Mouse (Mus musculus): ENCODE measurements at regions not wholly inside any gene's neighbourhood (a gene's known extent, or its start where the extent isn't known, plus 50 kb on each side); places are given as distances from the start of the nearest gene placed in this dataset.
A peak's percentile ranks its signal among the peaks of the same experiment; 100 is the strongest.
"Not testable (repeated sequence)": the region's sequence is repeated elsewhere in the genome, so short reads cannot be mapped to it uniquely, and the experiment has no call there.

DNA sequence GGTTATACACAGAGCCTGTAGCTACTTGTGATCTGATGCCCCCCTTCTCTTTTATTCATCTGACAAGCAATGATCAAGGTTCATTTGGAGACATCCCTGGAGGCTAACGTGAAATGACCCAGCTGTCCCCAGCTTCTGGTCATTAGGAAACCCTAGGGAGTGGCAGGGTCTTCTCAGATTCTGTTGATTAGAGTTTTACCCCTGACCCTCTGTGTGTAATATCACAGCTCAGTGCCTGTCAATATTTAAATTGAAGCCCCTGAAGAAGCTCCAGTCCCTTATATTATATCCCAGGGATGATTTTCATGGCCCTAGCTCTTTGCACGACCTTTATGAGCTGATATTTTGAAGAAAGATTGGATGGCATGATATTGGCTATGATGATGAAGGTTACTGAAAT is 508.5 kb upstream of the Igfbp7 start:
- peak; percentile 28; the same call in 1 of the 2 replicates for ATAC-seq (ENCODE audit: insufficient read depth, low FRiP score, low TSS enrichment)

GRCm38 (mm10) chr5:77909218-77909617 is 501.4 kb upstream of the Igfbp7 start:
- H3K4me1 ChIP-seq (ENCODE audit: control insufficient read depth, insufficient read depth, low read length) = no peaks in the 10 kb centered on the region
- ATAC-seq (ENCODE audit: insufficient read depth, low FRiP score, low TSS enrichment) (no peak), DNase-seq (ENCODE audit: low spot score) (peak; percentile 23)
- H3K4me2 ChIP-seq (ENCODE audit: low read depth) = no peak overlapping the region
- H3K27me3 ChIP-seq (ENCODE audit: control insufficient read depth, insufficient read depth, low read length) = no peaks in the 10 kb centered on the region
- H3K27ac ChIP-seq (ENCODE audit: low read depth, low read length) = no peak overlapping the region
- no peaks in the 10 kb centered on the region for H3K36me3 ChIP-seq (ENCODE audit: control insufficient read depth, insufficient read depth, low read length)
- no peak overlapping the region for H3K9ac ChIP-seq (ENCODE audit: low read length)
- no peak overlapping the region for H3K4me3 ChIP-seq (ENCODE audit: low read depth, low read length)
- whole genome bisulfite sequencing = 54% methylated on average over 6 of the region's 6 CpGs
- H3K9me3 ChIP-seq (ENCODE audit: control insufficient read depth, low read length) = no peaks in the 10 kb centered on the region

More for the DNA sequence above, 508.5 kb upstream of the Igfbp7 start:
- Histone ChIP-seq H3K27ac (ENCODE audit: low read depth, low read length) (no peak overlapping the region), H3K36me3 (ENCODE audit: control insufficient read depth, insufficient read depth, low read length) (no peaks in the 10 kb centered on the region), H3K4me2 (ENCODE audit: low read depth) (no peak overlapping the region), H3K4me1 (ENCODE audit: control insufficient read depth, insufficient read depth, low read length) (no peaks in the 10 kb centered on the region), H3K9me3 (ENCODE audit: control insufficient read depth, low read length) (no peaks in the 10 kb centered on the region), H3K27me3 (ENCODE audit: control insufficient read depth, insufficient read depth, low read length) (no peaks in the 10 kb centered on the region), H3K4me3 (ENCODE audit: low read depth, low read length) (no peak overlapping the region), H3K9ac (ENCODE audit: low read length) (no peak overlapping the region)
- peak; percentile 15 for DNase-seq (ENCODE audit: low spot score)
- WGBS = 60% methylated on average over 2 of the region's 2 CpGs

- not testable (repeated sequence) for H3K36me3 ChIP-seq (ENCODE audit: control insufficient read depth, insufficient read depth, low read length); H3K27ac ChIP-seq (ENCODE audit: low read depth, low read length); H3K4me3 ChIP-seq (ENCODE audit: low read depth, low read length); H3K9me3 ChIP-seq (ENCODE audit: control insufficient read depth, low read length); ATAC-seq (ENCODE audit: insufficient read depth, low FRiP score, low TSS enrichment); DNase-seq (ENCODE audit: low spot score); H3K4me1 ChIP-seq (ENCODE audit: control insufficient read depth, insufficient read depth, low read length); H3K9ac ChIP-seq (ENCODE audit: low read length); H3K4me2 ChIP-seq (ENCODE audit: low read depth); H3K27me3 ChIP-seq (ENCODE audit: control insufficient read depth, insufficient read depth, low read length)
- WGBS = 97% methylated on average over 2 of the region's 2 CpGs
Observed at GRCm38 (mm10) chr5:77892024-77892423, 484.2 kb upstream of the Igfbp7 start.

- 75% methylated on average over 9 of the region's 9 CpGs for WGBS
Observed at GRCm38 (mm10) chr5:77888534-77888933, 480.7 kb upstream of the Igfbp7 start.

GRCm38 (mm10) chr5:77871403-77871802 is 463.6 kb upstream of the Igfbp7 start:
- WGBS = 80% methylated on average over 5 of the region's 5 CpGs
- H3K27me3 ChIP-seq (ENCODE audit: control insufficient read depth, insufficient read depth, low read length) = no peaks in the 10 kb centered on the region
- H3K9ac ChIP-seq (ENCODE audit: low read length) = no peak overlapping the region
- no peaks in the 10 kb centered on the region for H3K4me1 ChIP-seq (ENCODE audit: control insufficient read depth, insufficient read depth, low read length)
- no peak for ATAC-seq (ENCODE audit: insufficient read depth, low FRiP score, low TSS enrichment)
- H3K4me3 ChIP-seq (ENCODE audit: low read depth, low read length) = no peak overlapping the region
- H3K9me3 ChIP-seq (ENCODE audit: control insufficient read depth, low read length) = no peaks in the 10 kb centered on the region
- no peak for DNase-seq (ENCODE audit: low spot score)
- no peaks in the 10 kb centered on the region for H3K36me3 ChIP-seq (ENCODE audit: control insufficient read depth, insufficient read depth, low read length)
- H3K27ac ChIP-seq (ENCODE audit: low read depth, low read length) = no peak overlapping the region
- no peak overlapping the region for H3K4me2 ChIP-seq (ENCODE audit: low read depth)

More at GRCm38 (mm10) chr5:77888534-77888933, 480.7 kb upstream of the Igfbp7 start:
- H3K4me2 ChIP-seq (ENCODE audit: low read depth) = no peak overlapping the region
- no peak overlapping the region for H3K9ac ChIP-seq (ENCODE audit: low read length)
- no peaks in the 10 kb centered on the region for H3K27me3 ChIP-seq (ENCODE audit: control insufficient read depth, insufficient read depth, low read length)
- H3K4me1 ChIP-seq (ENCODE audit: control insufficient read depth, insufficient read depth, low read length) = no peaks in the 10 kb centered on the region
- no peak overlapping the region for H3K4me3 ChIP-seq (ENCODE audit: low read depth, low read length)
- no peaks in the 10 kb centered on the region for H3K9me3 ChIP-seq (ENCODE audit: control insufficient read depth, low read length)
- ATAC-seq (ENCODE audit: insufficient read depth, low FRiP score, low TSS enrichment) = no peak
- no peak overlapping the region for H3K27ac ChIP-seq (ENCODE audit: low read depth, low read length)
- no peak for DNase-seq (ENCODE audit: low spot score)
- no peaks in the 10 kb centered on the region for H3K36me3 ChIP-seq (ENCODE audit: control insufficient read depth, insufficient read depth, low read length)

GRCm38 (mm10) chr5:77865342-77865741 is 457.5 kb upstream of the Igfbp7 start:
- H3K9ac ChIP-seq (ENCODE audit: low read length) = no peak overlapping the region
- H3K27ac ChIP-seq (ENCODE audit: low read depth, low read length) = no peak overlapping the region
- ATAC-seq (ENCODE audit: insufficient read depth, low FRiP score, low TSS enrichment) (no peak), DNase-seq (ENCODE audit: low spot score) (no peak)
- no peaks in the 10 kb centered on the region for H3K27me3 ChIP-seq (ENCODE audit: control insufficient read depth, insufficient read depth, low read length)
- WGBS = 59% methylated on average over 7 of the region's 7 CpGs
- H3K4me2 ChIP-seq (ENCODE audit: low read depth) = no peak overlapping the region
- no peaks in the 10 kb centered on the region for H3K36me3 ChIP-seq (ENCODE audit: control insufficient read depth, insufficient read depth, low read length)
- H3K9me3 ChIP-seq (ENCODE audit: control insufficient read depth, low read length) = no peaks in the 10 kb centered on the region
- H3K4me1 ChIP-seq (ENCODE audit: control insufficient read depth, insufficient read depth, low read length) = no peaks in the 10 kb centered on the region
- no peak overlapping the region for H3K4me3 ChIP-seq (ENCODE audit: low read depth, low read length)

- Histone ChIP-seq H3K4me2 (ENCODE audit: low read depth) (no peak overlapping the region), H3K27ac (ENCODE audit: low read depth, low read length) (no peak overlapping the region), H3K4me1 (ENCODE audit: control insufficient read depth, insufficient read depth, low read length) (no peaks in the 10 kb centered on the region), H3K9me3 (ENCODE audit: control insufficient read depth, low read length) (no peaks in the 10 kb centered on the region), H3K9ac (ENCODE audit: low read length) (no peak overlapping the region), H3K27me3 (ENCODE audit: control insufficient read depth, insufficient read depth, low read length) (no peaks in the 10 kb centered on the region), H3K36me3 (ENCODE audit: control insufficient read depth, insufficient read depth, low read length) (no peaks in the 10 kb centered on the region), H3K4me3 (ENCODE audit: low read depth, low read length) (no peak overlapping the region)
- 80% methylated on average over 6 of the region's 6 CpGs for WGBS
- DNase-seq (ENCODE audit: low spot score) = no peak
- no peak for ATAC-seq (ENCODE audit: insufficient read depth, low FRiP score, low TSS enrichment)
Observed at GRCm38 (mm10) chr5:77855191-77855590, 447.4 kb upstream of the Igfbp7 start.

GRCm38 (mm10) chr5:77853999-77854784 is 446.4 kb upstream of the Igfbp7 start:
- no peaks in the 10 kb centered on the region for H3K27me3 ChIP-seq (ENCODE audit: control insufficient read depth, insufficient read depth, low read length)
- 86% methylated on average over 12 of the region's 12 CpGs for WGBS
- no peak overlapping the region for H3K27ac ChIP-seq (ENCODE audit: low read depth, low read length)
- H3K4me2 ChIP-seq (ENCODE audit: low read depth) = no peak overlapping the region
- ATAC-seq (ENCODE audit: insufficient read depth, low FRiP score, low TSS enrichment) = no peak
- no peaks in the 10 kb centered on the region for H3K9me3 ChIP-seq (ENCODE audit: control insufficient read depth, low read length)
- DNase-seq (ENCODE audit: low spot score) = no peak
- no peaks in the 10 kb centered on the region for H3K36me3 ChIP-seq (ENCODE audit: control insufficient read depth, insufficient read depth, low read length)
- H3K4me3 ChIP-seq (ENCODE audit: low read depth, low read length) = no peak overlapping the region
- H3K9ac ChIP-seq (ENCODE audit: low read length) = no peak overlapping the region
- no peaks in the 10 kb centered on the region for H3K4me1 ChIP-seq (ENCODE audit: control insufficient read depth, insufficient read depth, low read length)

DNA sequence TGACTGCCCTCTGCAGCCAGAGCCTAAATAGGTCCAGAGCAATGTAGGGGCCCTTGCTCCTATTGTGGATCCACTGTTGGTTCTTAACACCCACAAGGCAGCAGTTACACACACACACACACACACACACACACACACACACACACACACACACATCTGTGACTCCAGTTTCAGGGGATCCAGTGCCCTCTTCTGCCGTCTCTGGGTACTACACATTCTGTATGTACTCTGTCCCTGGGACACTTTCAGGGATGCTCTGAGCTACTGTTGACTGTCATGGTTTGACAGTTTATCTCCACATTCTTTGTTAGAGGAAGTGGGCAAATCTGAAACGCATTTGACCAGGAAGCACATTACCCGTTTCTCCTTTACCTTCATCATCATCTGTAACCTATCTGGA is 443.8 kb upstream of the Igfbp7 start:
- Histone ChIP-seq H3K4me1 (ENCODE audit: control insufficient read depth, insufficient read depth, low read length) (no peaks in the 10 kb centered on the region), H3K9me3 (ENCODE audit: control insufficient read depth, low read length) (no peaks in the 10 kb centered on the region), H3K4me3 (ENCODE audit: low read depth, low read length) (no peak overlapping the region), H3K27ac (ENCODE audit: low read depth, low read length) (no peak overlapping the region), H3K36me3 (ENCODE audit: control insufficient read depth, insufficient read depth, low read length) (no peaks in the 10 kb centered on the region), H3K27me3 (ENCODE audit: control insufficient read depth, insufficient read depth, low read length) (no peaks in the 10 kb centered on the region), H3K4me2 (ENCODE audit: low read depth) (no peak overlapping the region), H3K9ac (ENCODE audit: low read length) (no peak overlapping the region)
- no peak for DNase-seq (ENCODE audit: low spot score)
- no peak for ATAC-seq (ENCODE audit: insufficient read depth, low FRiP score, low TSS enrichment)
- WGBS = 89% methylated on average over 3 of the region's 3 CpGs

Measured in neural tube, embryonic 11.5 days (tissue).